Mouse (Mus musculus): ENCODE data around the gene Lemd1.
A peak's percentile ranks its signal among the peaks of the same experiment; 100 is the strongest.

Gene Lemd1

GRCm38 (mm10) chr1:132191093-132191785 lies at the start of gene Lemd1, which contains the start of gene AC124108.1:
Gene Lemd1 (plus strand): TSS chr1:132191431.
Gene AC124108.1 (plus strand): TSS chr1:132191457.
- H3K27me3 ChIP-seq (ENCODE audit: control insufficient read depth, insufficient read depth, low read length, poor library complexity, severe bottlenecking), result peaks cover 1% of the 10 kb centered on the region; the same call in 1 of the 2 replicates
- H3K36me3 ChIP-seq (ENCODE audit: control insufficient read depth, insufficient read depth, low read length, poor library complexity, severe bottlenecking), result no peaks in the 10 kb centered on the region
- DNase-seq (ENCODE audit: low read depth, low spot score), result no peak

DNA sequence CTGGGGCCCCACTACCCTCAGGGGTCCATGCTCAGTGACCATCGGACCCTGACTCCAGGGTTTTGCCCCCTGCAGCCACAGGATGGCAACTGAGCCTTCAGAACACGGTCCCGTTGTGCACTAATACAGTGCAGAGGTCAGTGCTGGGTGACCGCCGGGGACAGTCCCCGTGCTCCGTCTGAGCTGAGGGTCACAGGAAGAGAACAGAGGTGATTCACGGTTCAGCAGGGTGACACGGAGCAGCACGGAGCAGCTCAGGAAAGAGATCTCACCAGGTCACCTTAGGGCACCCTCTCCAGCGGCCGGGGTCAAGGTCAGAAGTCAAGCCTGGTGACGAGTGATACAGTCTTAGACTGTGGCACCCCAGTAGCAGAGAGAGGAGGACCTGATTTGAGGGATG lies 49.5 kb upstream of the Lemd1 start:
- Histone ChIP-seq H3K36me3 (ENCODE audit: control insufficient read depth, insufficient read depth, low read length, poor library complexity, severe bottlenecking) (no peaks in the 10 kb centered on the region), H3K27me3 (ENCODE audit: control insufficient read depth, insufficient read depth, low read length, poor library complexity, severe bottlenecking) (peaks cover 2% of the 10 kb centered on the region; the same call in 1 of the 2 replicates)
- no peak for DNase-seq (ENCODE audit: low read depth, low spot score)

DNA sequence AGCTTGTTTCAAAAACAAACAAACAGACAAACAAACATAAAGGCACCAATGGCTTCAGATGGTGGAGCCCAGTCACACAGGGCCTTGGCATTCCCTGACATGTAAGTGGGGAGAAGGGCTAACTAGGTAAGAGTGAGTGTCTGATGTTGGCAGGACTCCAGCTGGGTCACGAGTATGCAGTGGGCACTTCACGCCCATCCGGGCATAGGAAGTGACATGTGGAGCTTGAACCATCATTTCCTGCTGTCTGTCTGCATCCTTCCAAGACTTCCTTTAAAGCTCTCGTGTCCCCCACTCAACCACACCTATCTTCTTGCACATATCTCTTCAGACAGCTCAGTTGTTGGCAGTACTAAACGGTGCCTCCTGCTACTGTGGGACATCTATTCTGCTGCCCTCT lies 48.2 kb upstream of the Lemd1 start:
- peak; percentile 39 for DNase-seq (ENCODE audit: low read depth, low spot score)
- Histone ChIP-seq H3K36me3 (ENCODE audit: control insufficient read depth, insufficient read depth, low read length, poor library complexity, severe bottlenecking) (no peaks in the 10 kb centered on the region), H3K27me3 (ENCODE audit: control insufficient read depth, insufficient read depth, low read length, poor library complexity, severe bottlenecking) (peaks cover 2% of the 10 kb centered on the region; the same call in 1 of the 2 replicates)

- H3K27me3 ChIP-seq (ENCODE audit: control insufficient read depth, insufficient read depth, low read length, poor library complexity, severe bottlenecking), result peaks cover 2% of the 10 kb centered on the region; the same call in 1 of the 2 replicates
- no peaks in the 10 kb centered on the region for H3K36me3 ChIP-seq (ENCODE audit: control insufficient read depth, insufficient read depth, low read length, poor library complexity, severe bottlenecking)
- no peak for DNase-seq (ENCODE audit: low read depth, low spot score)
Observed at GRCm38 (mm10) chr1:132143730-132144129, 47.5 kb upstream of the Lemd1 start.

- peaks cover 2% of the 10 kb centered on the region; the same call in 1 of the 2 replicates for H3K27me3 ChIP-seq (ENCODE audit: control insufficient read depth, insufficient read depth, low read length, poor library complexity, severe bottlenecking)
- no peak for DNase-seq (ENCODE audit: low read depth, low spot score)
- H3K36me3 ChIP-seq (ENCODE audit: control insufficient read depth, insufficient read depth, low read length, poor library complexity, severe bottlenecking), result no peaks in the 10 kb centered on the region
Observed at GRCm38 (mm10) chr1:132144223-132144622, 47.0 kb upstream of the Lemd1 start.

DNA sequence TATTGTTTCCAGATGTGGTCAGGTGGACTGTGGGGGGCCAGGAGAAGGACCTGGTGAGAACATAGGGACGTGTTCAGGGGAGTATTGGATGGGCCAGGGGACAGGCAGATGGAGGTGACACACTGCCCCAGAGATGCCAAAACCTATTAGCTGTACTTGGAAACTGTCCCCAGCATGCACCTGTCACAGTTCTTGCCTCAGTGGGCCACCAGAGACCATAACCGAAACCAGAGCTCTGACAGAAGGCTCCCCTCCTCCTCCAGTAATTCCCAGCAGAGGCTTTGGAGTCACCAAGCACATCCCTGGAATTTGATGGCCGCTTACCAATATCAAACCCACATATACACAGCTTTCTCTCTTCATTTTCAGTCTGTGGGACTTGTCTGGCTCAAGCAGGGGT lies 46.4 kb upstream of the Lemd1 start:
- no peak for DNase-seq (ENCODE audit: low read depth, low spot score)
- H3K27me3 ChIP-seq (ENCODE audit: control insufficient read depth, insufficient read depth, low read length, poor library complexity, severe bottlenecking), result no peaks in the 10 kb centered on the region
- H3K36me3 ChIP-seq (ENCODE audit: control insufficient read depth, insufficient read depth, low read length, poor library complexity, severe bottlenecking), result no peaks in the 10 kb centered on the region

DNA sequence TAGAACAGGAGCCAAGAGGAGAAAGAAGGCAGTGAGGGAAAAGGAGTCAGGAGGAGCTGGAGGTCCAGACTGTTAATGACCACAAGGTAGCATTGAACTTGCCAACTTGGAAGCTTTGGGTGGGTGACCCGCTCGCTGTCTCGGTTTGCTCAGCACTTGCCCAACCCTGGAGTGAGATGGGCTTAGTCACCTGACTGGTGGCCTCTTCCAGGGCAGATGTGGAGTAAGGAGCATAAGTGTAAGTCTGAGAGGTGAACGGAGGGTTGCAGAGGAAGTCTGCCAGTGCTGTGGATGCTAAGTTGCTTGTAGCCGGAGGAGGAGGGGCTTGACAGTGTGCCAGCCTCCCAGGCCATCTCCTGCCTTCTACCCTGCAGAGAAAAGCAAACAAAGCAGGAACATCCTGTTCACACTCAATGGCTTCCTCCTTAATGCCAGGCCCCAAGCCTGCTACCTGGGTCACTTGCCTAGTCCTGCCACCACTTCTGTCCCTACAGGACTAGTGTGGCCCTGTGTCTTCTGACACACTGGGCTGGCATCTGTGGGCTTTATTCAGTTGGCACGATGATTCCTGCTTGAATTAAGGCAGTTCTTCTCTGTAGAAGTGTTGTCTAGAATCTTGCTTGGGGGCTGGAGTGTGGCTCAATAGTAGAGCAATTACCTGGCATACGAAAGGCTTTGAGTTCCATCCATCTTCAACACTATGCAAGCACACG lies 45.1 kb upstream of the Lemd1 start:
- H3K36me3 ChIP-seq (ENCODE audit: control insufficient read depth, insufficient read depth, low read length, poor library complexity, severe bottlenecking), result no peaks in the 10 kb centered on the region
- no peaks in the 10 kb centered on the region for H3K27me3 ChIP-seq (ENCODE audit: control insufficient read depth, insufficient read depth, low read length, poor library complexity, severe bottlenecking)
- DNase-seq (ENCODE audit: low read depth, low spot score), result no peak

DNA sequence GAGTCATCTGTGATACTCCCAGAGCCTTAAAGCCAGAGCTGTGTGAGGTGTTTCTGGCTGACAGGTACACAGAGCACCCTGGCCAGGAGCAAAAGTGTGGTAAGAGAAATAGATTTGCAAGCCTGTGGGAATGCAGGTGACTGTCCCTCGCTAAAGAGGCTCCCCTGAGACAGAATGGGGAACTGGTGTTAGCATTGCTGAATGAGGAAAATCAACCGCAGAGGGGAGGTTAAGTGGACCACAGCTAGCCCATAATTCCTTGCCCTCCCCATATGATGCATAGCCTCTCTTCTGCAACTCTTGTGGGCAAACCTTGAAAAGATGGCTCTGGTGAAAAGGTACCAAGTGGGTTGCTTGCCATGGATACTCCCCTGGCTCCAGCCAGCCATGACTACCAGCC lies 41.8 kb upstream of the Lemd1 start:
- H3K27me3 ChIP-seq (ENCODE audit: control insufficient read depth, insufficient read depth, low read length, poor library complexity, severe bottlenecking), result no peaks in the 10 kb centered on the region
- no peaks in the 10 kb centered on the region for H3K36me3 ChIP-seq (ENCODE audit: control insufficient read depth, insufficient read depth, low read length, poor library complexity, severe bottlenecking)
- DNase-seq (ENCODE audit: low read depth, low spot score), result no peak

DNA sequence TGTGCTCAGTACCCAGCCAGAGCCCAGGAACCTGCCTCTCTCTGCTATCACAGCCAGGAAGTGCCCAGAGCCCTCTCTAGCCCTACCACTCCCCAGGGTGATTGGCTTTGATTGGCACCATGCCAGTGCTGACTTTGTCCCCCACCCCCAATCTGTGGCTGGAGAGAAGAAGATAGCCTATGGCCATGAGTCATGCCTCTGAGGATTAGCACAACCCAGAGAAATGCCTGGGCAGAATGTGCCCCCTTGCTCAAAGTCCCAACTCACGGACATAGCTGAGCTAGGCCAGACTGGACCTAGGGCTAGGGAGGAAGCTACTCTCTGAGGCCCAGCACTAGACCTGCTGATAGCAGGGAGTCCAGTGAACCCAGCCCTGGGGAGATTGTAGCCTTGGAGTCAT lies 41.1 kb upstream of the Lemd1 start:
- H3K27me3 ChIP-seq (ENCODE audit: control insufficient read depth, insufficient read depth, low read length, poor library complexity, severe bottlenecking), result no peaks in the 10 kb centered on the region
- no peaks in the 10 kb centered on the region for H3K36me3 ChIP-seq (ENCODE audit: control insufficient read depth, insufficient read depth, low read length, poor library complexity, severe bottlenecking)
- no peak for DNase-seq (ENCODE audit: low read depth, low spot score)

GRCm38 (mm10) chr1:132150817-132151601 lies 40.2 kb upstream of the Lemd1 start:
- no peak for DNase-seq (ENCODE audit: low read depth, low spot score)
- Histone ChIP-seq H3K27me3 (ENCODE audit: control insufficient read depth, insufficient read depth, low read length, poor library complexity, severe bottlenecking) (no peaks in the 10 kb centered on the region), H3K36me3 (ENCODE audit: control insufficient read depth, insufficient read depth, low read length, poor library complexity, severe bottlenecking) (no peaks in the 10 kb centered on the region)

DNA sequence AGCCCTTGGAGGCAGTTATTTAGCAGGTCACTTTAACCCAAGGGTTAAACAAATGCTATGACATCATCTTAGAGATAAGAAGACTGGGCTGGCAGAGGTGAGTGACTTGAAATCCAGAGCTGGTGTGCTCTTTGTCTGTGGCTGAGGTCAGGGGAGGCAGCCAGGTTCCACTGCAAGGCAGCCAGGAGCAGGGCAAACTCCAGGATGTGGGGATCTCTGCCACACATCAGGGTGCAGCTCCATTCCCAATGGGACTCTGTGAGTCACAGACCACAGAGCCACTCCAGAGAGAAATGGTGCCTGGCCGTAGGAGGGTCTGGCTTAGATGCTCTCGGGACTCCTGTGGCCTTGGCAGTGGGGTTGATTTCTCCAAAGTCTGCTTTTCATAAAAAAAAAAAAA lies 39.3 kb upstream of the Lemd1 start:
- no peak for DNase-seq (ENCODE audit: low read depth, low spot score)
- Histone ChIP-seq H3K27me3 (ENCODE audit: control insufficient read depth, insufficient read depth, low read length, poor library complexity, severe bottlenecking) (no peaks in the 10 kb centered on the region), H3K36me3 (ENCODE audit: control insufficient read depth, insufficient read depth, low read length, poor library complexity, severe bottlenecking) (no peaks in the 10 kb centered on the region)

DNA sequence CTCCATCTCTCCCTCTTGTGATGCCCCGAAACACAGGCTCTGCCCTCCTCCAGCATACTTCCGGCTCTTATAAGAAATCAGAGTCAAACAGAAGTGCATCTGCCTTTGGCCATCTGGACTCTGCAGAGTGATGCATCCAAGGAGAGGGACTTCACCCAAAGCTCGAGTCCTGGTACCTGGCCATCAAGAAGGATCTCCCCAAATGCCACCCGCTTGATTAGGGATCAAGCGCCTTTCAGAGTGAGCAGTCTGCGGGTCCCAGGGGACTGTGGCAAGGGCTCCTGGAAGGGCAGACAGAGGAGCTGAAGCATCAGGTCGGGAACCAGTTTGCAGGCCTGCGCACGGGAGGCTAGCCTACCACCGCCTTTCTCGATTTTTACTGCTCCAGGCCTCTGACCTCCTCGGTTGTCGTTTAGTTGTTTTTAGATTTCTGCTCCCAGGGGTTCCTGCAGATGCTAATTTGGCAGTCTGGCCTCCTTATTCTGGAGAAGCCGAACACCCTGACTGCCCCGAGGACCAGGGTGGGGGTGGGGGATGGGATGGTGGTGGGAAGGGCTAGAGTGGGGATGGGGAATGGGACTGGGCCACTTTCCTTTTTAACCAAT lies 38.0 kb upstream of the Lemd1 start:
- Histone ChIP-seq H3K36me3 (ENCODE audit: control insufficient read depth, insufficient read depth, low read length, poor library complexity, severe bottlenecking) (no peaks in the 10 kb centered on the region), H3K27me3 (ENCODE audit: control insufficient read depth, insufficient read depth, low read length, poor library complexity, severe bottlenecking) (no peaks in the 10 kb centered on the region)
- DNase-seq (ENCODE audit: low read depth, low spot score), result no peak

DNA sequence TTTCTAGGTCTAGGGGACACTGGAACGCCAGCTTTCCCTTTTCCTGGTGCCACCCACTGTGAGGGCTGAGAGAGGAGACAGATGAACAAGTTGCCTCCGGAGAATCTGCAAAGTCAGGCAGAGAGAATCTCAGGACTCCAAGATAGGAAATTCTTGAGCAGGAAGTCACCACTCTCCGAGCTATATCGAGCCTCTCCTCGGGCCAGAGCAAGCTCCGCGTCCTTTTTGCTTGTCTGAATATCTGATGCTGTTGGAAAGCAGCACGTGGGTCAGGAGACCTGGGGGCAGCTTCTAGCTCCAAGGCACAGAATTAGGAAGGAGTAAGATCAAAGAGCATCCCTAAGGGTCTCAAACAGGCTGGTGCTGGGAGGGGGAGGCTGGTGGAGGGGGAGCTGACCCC lies 37.5 kb upstream of the Lemd1 start:
- H3K36me3 ChIP-seq (ENCODE audit: control insufficient read depth, insufficient read depth, low read length, poor library complexity, severe bottlenecking), result no peaks in the 10 kb centered on the region

DNA sequence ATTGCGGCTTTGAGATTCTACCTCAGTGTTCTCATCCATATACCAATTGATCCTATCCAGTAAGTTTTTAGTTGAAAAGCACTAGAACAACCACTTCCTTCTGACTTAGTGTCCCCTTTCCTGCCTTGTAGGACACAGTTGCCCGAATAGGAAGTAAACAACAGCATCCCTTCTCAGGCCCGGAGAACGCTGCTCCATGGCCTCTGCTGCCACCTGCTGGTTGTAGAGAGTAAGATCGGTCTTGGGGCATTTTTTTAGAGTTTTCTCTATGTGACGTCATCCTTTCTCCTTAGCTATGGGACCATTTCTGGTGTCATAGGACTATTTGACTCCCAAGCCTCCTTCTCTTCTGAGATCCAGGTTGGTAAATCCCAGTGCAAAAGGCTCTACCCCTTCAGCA lies 35.5 kb upstream of the Lemd1 start:
- peak; percentile 86 for DNase-seq (ENCODE audit: low read depth, low spot score)
- no peaks in the 10 kb centered on the region for H3K27me3 ChIP-seq (ENCODE audit: control insufficient read depth, insufficient read depth, low read length, poor library complexity, severe bottlenecking)
- H3K36me3 ChIP-seq (ENCODE audit: control insufficient read depth, insufficient read depth, low read length, poor library complexity, severe bottlenecking), result no peaks in the 10 kb centered on the region

More for the DNA sequence above, 37.5 kb upstream of the Lemd1 start:
- DNase-seq (ENCODE audit: low read depth, low spot score), result no peak
- H3K27me3 ChIP-seq (ENCODE audit: control insufficient read depth, insufficient read depth, low read length, poor library complexity, severe bottlenecking), result no peaks in the 10 kb centered on the region
